Mouse (Mus musculus): Measurements from ENCODE around the gene Coq4. TPM values are rescaled to one million over a fixed set of nuclear protein-coding genes. Genes with fewer than 3 reads are reported as not detected.

Coq4 gene
- polyA plus RNA-seq, 1 experiment from 2014 or later = 50.0 TPM

DNA sequence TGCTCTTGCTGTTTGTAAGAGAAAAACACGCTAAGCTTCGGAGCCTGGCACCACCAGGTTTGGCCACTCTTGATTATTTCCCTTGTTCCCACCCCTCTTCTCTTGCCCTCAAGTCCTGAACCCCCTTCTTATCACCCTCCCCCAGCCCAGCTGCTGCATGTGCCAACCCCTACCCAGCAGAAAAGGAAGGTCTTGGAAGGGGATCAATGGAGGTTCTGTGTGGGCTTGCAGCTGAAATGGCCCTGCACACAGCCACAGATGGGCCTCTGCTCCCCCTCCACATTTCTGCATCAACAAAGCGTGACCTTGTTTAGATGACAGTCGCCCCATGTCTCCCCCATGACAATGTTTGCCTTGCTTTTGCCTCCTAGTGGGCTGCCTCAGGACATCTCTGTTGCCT is 43.8 kb downstream of the Coq4 start:
- WGBS = 81% methylated on average over 4 of the region's 4 CpGs
- 0 out of 2 replicates have a peak, but pooled peaks cover 7% of the 10 kb centered on the region for H3K4me1 ChIP-seq (replicated peaks; ENCODE audit: control insufficient read depth, insufficient read depth, low read length)
- H3K27ac ChIP-seq (ENCODE audit: low read depth) = no peak overlapping the region

DNA sequence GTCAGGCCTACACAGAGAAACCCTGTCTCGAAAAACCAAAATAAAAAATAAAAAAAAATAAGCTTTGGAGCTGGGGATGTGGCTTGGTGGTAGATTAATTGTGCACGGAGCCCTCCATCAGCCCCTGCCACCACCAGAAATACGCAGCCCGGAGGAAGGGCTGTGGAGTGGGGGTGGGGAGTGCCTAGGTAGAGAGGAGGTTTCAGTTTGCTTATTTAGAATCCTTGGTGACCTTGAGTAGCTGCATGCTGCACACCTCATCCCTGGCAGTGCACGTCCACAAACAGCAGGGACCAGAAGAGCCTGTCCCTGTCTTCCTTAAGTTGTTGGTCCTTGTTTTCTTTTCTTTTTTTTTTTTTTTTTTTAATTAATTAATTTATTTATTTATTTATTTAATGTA is 46.5 kb downstream of the Coq4 start:
- H3K27ac ChIP-seq (ENCODE audit: low read depth) = no peak overlapping the region
- DNase-seq (ENCODE audit: low spot score) = no peak
- H3K4me1 ChIP-seq (replicated peaks; ENCODE audit: control insufficient read depth, insufficient read depth, low read length) = no peaks in the 10 kb centered on the region
- no peak overlapping the region for H3K4me2 ChIP-seq (ENCODE audit: low read length)
- no peak overlapping the region for H3K4me3 ChIP-seq (ENCODE audit: low read depth, low read length)
- H3K27me3 ChIP-seq (replicated peaks; ENCODE audit: control insufficient read depth, insufficient read depth, low read length) = no peaks in the 10 kb centered on the region
- H3K9me3 ChIP-seq (ENCODE audit: control insufficient read depth, low read length) = no peaks in the 10 kb centered on the region
- 96% methylated on average over 5 of the region's 5 CpGs for WGBS
- no peak overlapping the region for H3K9ac ChIP-seq (ENCODE audit: low read length)
- ATAC-seq (replicated peaks; ENCODE audit: low FRiP score, low TSS enrichment, low read depth) = no peak
- peaks cover 37% of the 10 kb centered on the region for H3K36me3 ChIP-seq (ENCODE audit: control insufficient read depth, insufficient read depth, low read length)

More for the DNA sequence above, 43.8 kb downstream of the Coq4 start:
- Histone ChIP-seq H3K27me3 (replicated peaks; ENCODE audit: control insufficient read depth, insufficient read depth, low read length) (no peaks in the 10 kb centered on the region), H3K9ac (ENCODE audit: low read length) (no peak overlapping the region), H3K4me3 (ENCODE audit: low read depth, low read length) (no peak overlapping the region), H3K36me3 (ENCODE audit: control insufficient read depth, insufficient read depth, low read length) (peaks cover 28% of the 10 kb centered on the region), H3K4me2 (ENCODE audit: low read length) (no peak overlapping the region), H3K9me3 (ENCODE audit: control insufficient read depth, low read length) (no peaks in the 10 kb centered on the region)
- ATAC-seq (replicated peaks; ENCODE audit: low FRiP score, low TSS enrichment, low read depth) = no peak
- no peak for DNase-seq (ENCODE audit: low spot score)

DNA sequence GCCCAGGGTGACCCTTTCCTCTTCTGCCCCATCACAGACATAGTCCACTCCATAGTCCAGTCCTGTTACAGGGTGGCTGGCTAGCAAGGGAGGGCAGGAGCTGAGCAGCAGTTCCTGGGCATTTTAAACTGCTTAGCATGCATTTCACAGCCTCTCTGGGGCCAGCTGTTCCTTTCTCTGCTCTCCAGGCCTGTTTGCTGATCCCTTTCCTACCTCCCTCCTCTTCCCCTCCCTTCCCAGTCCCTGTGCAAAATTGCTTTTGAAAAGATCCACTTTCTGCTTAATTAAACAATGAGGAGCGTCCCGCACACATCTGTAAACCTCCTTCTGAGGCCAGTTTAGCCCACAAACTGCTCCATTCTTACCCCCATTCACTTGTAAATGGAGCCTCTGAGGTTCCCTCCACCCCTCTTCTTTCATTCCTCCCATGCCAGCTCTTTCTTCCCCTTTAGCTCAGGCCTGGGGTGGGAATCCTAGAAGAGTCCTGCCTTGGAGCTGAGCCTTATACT is 48.2 kb downstream of the Coq4 start:
- Histone ChIP-seq H3K9ac (ENCODE audit: low read length) (no peak overlapping the region), H3K4me3 (ENCODE audit: low read depth, low read length) (no peak overlapping the region), H3K4me2 (ENCODE audit: low read length) (no peak overlapping the region), H3K9me3 (ENCODE audit: control insufficient read depth, low read length) (no peaks in the 10 kb centered on the region), H3K36me3 (ENCODE audit: control insufficient read depth, insufficient read depth, low read length) (peaks cover 35% of the 10 kb centered on the region), H3K27ac (ENCODE audit: low read depth) (no peak overlapping the region), H3K27me3 (replicated peaks; ENCODE audit: control insufficient read depth, insufficient read depth, low read length) (no peaks in the 10 kb centered on the region), H3K4me1 (replicated peaks; ENCODE audit: control insufficient read depth, insufficient read depth, low read length) (no peaks in the 10 kb centered on the region)
- DNase-seq (ENCODE audit: low spot score) (no peak), ATAC-seq (replicated peaks; ENCODE audit: low FRiP score, low TSS enrichment, low read depth) (no peak)
- WGBS = 64% methylated on average over 2 of the region's 2 CpGs

GRCm38 (mm10) chr2:29839460-29839859 is 52.2 kb downstream of the Coq4 start:
- ATAC-seq (replicated peaks; ENCODE audit: low FRiP score, low TSS enrichment, low read depth) = 0 out of 2 replicates have a peak, but pooled peaks have one; percentile 23
- Histone ChIP-seq H3K4me3 (ENCODE audit: low read depth, low read length) (no peak overlapping the region), H3K4me1 (replicated peaks; ENCODE audit: control insufficient read depth, insufficient read depth, low read length) (no peaks in the 10 kb centered on the region), H3K27me3 (replicated peaks; ENCODE audit: control insufficient read depth, insufficient read depth, low read length) (peaks cover 16% of the 10 kb centered on the region), H3K4me2 (ENCODE audit: low read length) (no peak overlapping the region), H3K9ac (ENCODE audit: low read length) (no peak overlapping the region), H3K36me3 (ENCODE audit: control insufficient read depth, insufficient read depth, low read length) (peaks cover 48% of the 10 kb centered on the region), H3K27ac (ENCODE audit: low read depth) (no peak overlapping the region), H3K9me3 (ENCODE audit: control insufficient read depth, low read length) (no peaks in the 10 kb centered on the region)
- WGBS = 48% methylated on average over 4 of the region's 4 CpGs
- DNase-seq (ENCODE audit: low spot score) = no peak

DNA sequence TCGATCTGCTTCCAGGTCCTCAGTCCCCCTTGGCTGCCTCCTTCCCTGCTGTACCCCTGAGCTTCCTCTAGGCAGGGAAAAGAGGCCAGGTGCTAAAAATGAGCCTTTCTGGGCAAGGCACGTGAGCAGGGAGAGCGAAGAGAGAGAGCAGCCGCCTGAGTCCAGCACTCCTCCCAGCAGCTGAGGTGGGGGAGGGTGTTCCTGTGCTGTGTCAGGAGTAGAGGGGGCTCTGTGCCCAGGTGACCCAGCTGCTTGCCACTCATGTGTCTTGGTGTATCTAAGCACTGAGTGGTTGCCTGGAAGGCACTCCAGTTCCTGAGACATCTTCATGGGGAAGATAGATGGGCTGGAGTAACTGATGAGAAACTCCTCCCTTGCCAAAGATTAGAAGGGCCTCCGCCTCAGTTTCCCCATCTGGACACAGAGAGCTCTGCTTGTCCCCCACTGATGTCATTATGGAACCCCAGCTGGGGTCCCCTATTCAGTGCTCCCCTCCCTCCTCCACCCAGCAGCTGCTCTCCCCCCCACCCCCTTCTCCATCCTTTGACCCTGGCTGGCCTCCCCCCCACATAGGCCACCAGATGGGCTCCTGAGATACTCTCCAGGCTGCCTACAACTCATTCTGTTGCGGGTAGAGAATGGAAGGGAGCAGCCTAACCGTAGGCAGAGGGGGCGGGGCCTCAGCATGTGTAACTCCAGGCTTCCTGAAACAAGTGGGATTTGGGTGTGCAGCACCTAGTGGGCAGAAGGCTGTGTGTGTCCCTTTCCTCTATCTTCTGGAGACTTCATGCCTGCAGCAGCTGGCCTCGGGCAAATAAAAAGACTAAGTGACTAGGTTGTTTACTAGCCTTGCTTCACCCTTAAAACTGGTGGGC is 56.2 kb downstream of the Coq4 start:
- Histone ChIP-seq H3K4me2 (ENCODE audit: low read length) (no peak overlapping the region), H3K27me3 (replicated peaks; ENCODE audit: control insufficient read depth, insufficient read depth, low read length) (peaks cover 46% of the 10 kb centered on the region), H3K4me3 (ENCODE audit: low read depth, low read length) (no peak overlapping the region), H3K9me3 (ENCODE audit: control insufficient read depth, low read length) (no peaks in the 10 kb centered on the region), H3K27ac (ENCODE audit: low read depth) (no peak overlapping the region), H3K9ac (ENCODE audit: low read length) (no peak overlapping the region), H3K4me1 (replicated peaks; ENCODE audit: control insufficient read depth, insufficient read depth, low read length) (peaks cover 8% of the 10 kb centered on the region; the same call in 1 of the 2 replicates), H3K36me3 (ENCODE audit: control insufficient read depth, insufficient read depth, low read length) (peaks cover 38% of the 10 kb centered on the region)
- no peak for ATAC-seq (replicated peaks; ENCODE audit: low FRiP score, low TSS enrichment, low read depth)
- 72% methylated on average over 9 of the region's 9 CpGs for WGBS
- DNase-seq (ENCODE audit: low spot score) = no peak

GRCm38 (mm10) chr2:29844115-29844514 is 56.8 kb downstream of the Coq4 start:
- Histone ChIP-seq H3K4me3 (ENCODE audit: low read depth, low read length) (no peak overlapping the region), H3K27me3 (replicated peaks; ENCODE audit: control insufficient read depth, insufficient read depth, low read length) (peaks cover 46% of the 10 kb centered on the region), H3K4me1 (replicated peaks; ENCODE audit: control insufficient read depth, insufficient read depth, low read length) (peaks cover 8% of the 10 kb centered on the region; the same call in 1 of the 2 replicates), H3K9ac (ENCODE audit: low read length) (no peak overlapping the region), H3K27ac (ENCODE audit: low read depth) (no peak overlapping the region), H3K9me3 (ENCODE audit: control insufficient read depth, low read length) (no peaks in the 10 kb centered on the region), H3K36me3 (ENCODE audit: control insufficient read depth, insufficient read depth, low read length) (peaks cover 32% of the 10 kb centered on the region), H3K4me2 (ENCODE audit: low read length) (no peak overlapping the region)
- ATAC-seq (replicated peaks; ENCODE audit: low FRiP score, low TSS enrichment, low read depth) = no peak
- WGBS = 81% methylated on average over 2 of the region's 2 CpGs
- no peak for DNase-seq (ENCODE audit: low spot score)

DNA sequence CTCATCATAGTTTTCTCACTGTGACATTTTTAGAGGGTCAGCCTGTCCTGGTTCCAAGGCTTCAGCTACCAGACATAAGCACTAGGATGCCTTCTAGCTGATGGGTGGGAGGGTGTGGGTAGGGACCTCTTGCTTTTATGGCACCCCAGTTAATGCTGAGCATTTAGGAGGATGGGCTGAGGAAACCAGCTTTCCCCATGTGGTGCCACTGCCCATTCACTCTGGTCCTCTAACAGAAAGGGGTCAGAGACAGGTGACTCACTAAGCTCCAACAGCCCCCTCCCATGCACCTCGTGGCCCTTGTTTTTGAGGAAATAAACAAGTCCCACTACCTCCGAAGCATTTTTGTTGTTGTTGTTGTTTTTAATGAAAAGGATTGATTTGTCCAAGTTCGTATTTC is 57.4 kb downstream of the Coq4 start:
- 26% methylated on average over 3 of the region's 3 CpGs for WGBS
- H3K9me3 ChIP-seq (ENCODE audit: control insufficient read depth, low read length) = no peaks in the 10 kb centered on the region
- peaks cover 46% of the 10 kb centered on the region for H3K27me3 ChIP-seq (replicated peaks; ENCODE audit: control insufficient read depth, insufficient read depth, low read length)
- no peak overlapping the region for H3K4me3 ChIP-seq (ENCODE audit: low read depth, low read length)
- no peak overlapping the region for H3K27ac ChIP-seq (ENCODE audit: low read depth)
- H3K36me3 ChIP-seq (ENCODE audit: control insufficient read depth, insufficient read depth, low read length) = peaks cover 31% of the 10 kb centered on the region
- H3K4me1 ChIP-seq (replicated peaks; ENCODE audit: control insufficient read depth, insufficient read depth, low read length) = peaks cover 8% of the 10 kb centered on the region; the same call in 1 of the 2 replicates
- H3K4me2 ChIP-seq (ENCODE audit: low read length) = no peak overlapping the region
- no peak overlapping the region for H3K9ac ChIP-seq (ENCODE audit: low read length)
- DNase-seq (ENCODE audit: low spot score) (no peak), ATAC-seq (replicated peaks; ENCODE audit: low FRiP score, low TSS enrichment, low read depth) (no peak)

GRCm38 (mm10) chr2:29845636-29846035 is 58.3 kb downstream of the Coq4 start:
- ATAC-seq (replicated peaks; ENCODE audit: low FRiP score, low TSS enrichment, low read depth) = no peak
- Histone ChIP-seq H3K4me3 (ENCODE audit: low read depth, low read length) (peak overlapping the region; percentile 16; the same call in 1 of the 2 replicates), H3K9ac (ENCODE audit: low read length) (no peak overlapping the region), H3K4me1 (replicated peaks; ENCODE audit: control insufficient read depth, insufficient read depth, low read length) (peaks cover 8% of the 10 kb centered on the region; the same call in 1 of the 2 replicates), H3K9me3 (ENCODE audit: control insufficient read depth, low read length) (no peaks in the 10 kb centered on the region), H3K27ac (ENCODE audit: low read depth) (no peak overlapping the region), H3K27me3 (replicated peaks; ENCODE audit: control insufficient read depth, insufficient read depth, low read length) (peaks cover 46% of the 10 kb centered on the region), H3K36me3 (ENCODE audit: control insufficient read depth, insufficient read depth, low read length) (peaks cover 31% of the 10 kb centered on the region), H3K4me2 (ENCODE audit: low read length) (peak overlapping the region; percentile 51)
- peak; percentile 71 for DNase-seq (ENCODE audit: low spot score)
- WGBS = 13% methylated on average over 25 of the region's 25 CpGs

Measured in intestine, embryonic 14.5 days (tissue).